Mouse (Mus musculus) gastrocnemius, postnatal 14 days (tissue): ENCODE results near the gene Ankrd27. TPM values are rescaled to one million over a fixed set of nuclear protein-coding genes. Genes with fewer than 3 reads are reported as not detected.

Experiments
- DNase-seq: peaks from one replicate; pipeline ENCODE4 v3.0.0; 2021; ENCODE audit warnings: mixed read lengths
- intact Hi-C: fragments of 180-260 bp; cut with DNase I; formaldehyde crosslinking; loops from one replicate; pipeline ENCODE4 v1.15.1; 2025; ENCODE audit warnings: low total_unique reads
- total RNA-seq, 2 experiments: library from RNA; stranded (reverse); gene quantifications; 2 replicates each; pipeline ENCODE4 v1.2.3; 2021

Gene Ankrd27
- total RNA-seq, 2 experiments from 2014 or later, result 9.6 to 9.7 TPM

- DNase-seq, result no peak
- intact Hi-C loops, result no loop called here
These were observed 82.3 kb downstream of the Ankrd27 start for GRCm38 (mm10) chr7:35668066-35669041.

- intact Hi-C loops, result no loop called here
- no peak for DNase-seq
These were observed 92.9 kb downstream of the Ankrd27 start for GRCm38 (mm10) chr7:35678976-35679375.

- DNase-seq, result no peak
- intact Hi-C loops, result no loop called here
These were observed 95.5 kb downstream of the Ankrd27 start for GRCm38 (mm10) chr7:35681559-35681958.

GRCm38 (mm10) chr7:35683409-35684122, 97.5 kb downstream of the Ankrd27 start:
- DNase-seq, result no peak
- intact Hi-C loops, result no loop called here

GRCm38 (mm10) chr7:35686216-35686615, 100.2 kb downstream of the Ankrd27 start:
- intact Hi-C loops, result no loop called here
- DNase-seq, result peak; percentile 50

- intact Hi-C loops, result no loop called here
- DNase-seq, result peak; percentile 62
These were observed 100.7 kb downstream of the Ankrd27 start for GRCm38 (mm10) chr7:35686756-35687155.

- intact Hi-C loops, result no loop called here
- no peak for DNase-seq
These were observed 101.2 kb downstream of the Ankrd27 start for GRCm38 (mm10) chr7:35687229-35687628.

- intact Hi-C loops, result no loop called here
- DNase-seq, result no peak
These were observed 102.2 kb downstream of the Ankrd27 start for GRCm38 (mm10) chr7:35688276-35688675.

Other genes starting within 250 kb of the Ankrd27 start
- 1 to 10 TPM; 1.3 to 1.5 TPM for gene Faap24, start 189.4 kb upstream of the Ankrd27 start, total RNA-seq
- gene Cep89, start 189.2 kb upstream of the Ankrd27 start, total RNA-seq, result 1 to 10 TPM; 5.7 to 5.9 TPM
- not detected for gene Slc7a9, start 137.4 kb upstream of the Ankrd27 start, total RNA-seq
- not detected for gene Tdrd12, start 48.5 kb upstream of the Ankrd27 start, total RNA-seq
- 10 to 100 TPM; 36.1 to 39.0 TPM for gene Nudt19, start 29.9 kb upstream of the Ankrd27 start, total RNA-seq
- under 1 TPM; 0.04 to 0.06 TPM for gene Rgs9bp, start 662 bp upstream of the Ankrd27 start, total RNA-seq
- gene Pdcd5, start 61.3 kb downstream of the Ankrd27 start, total RNA-seq, result 100 to 1,000 TPM; 109 to 122 TPM
- gene Dpy19l3, start 168.2 kb downstream of the Ankrd27 start, total RNA-seq, result 1 to 10 TPM; 7.1 to 9.0 TPM
- 10 to 100 TPM; 15.2 to 16.7 TPM for gene Zfp507, start 216.8 kb downstream of the Ankrd27 start, total RNA-seq